In genomic region chr4:100191483-100191882, GRCm38 (mm10) we compare ENCODE assay signal across 14 mouse cellular contexts.
"Had no signal": no experiment of that assay in that cellular context is flagged by ENCODE, and none has a peak within 500 bp of the region (broad histone marks: within the 10 kb centered on the region; RNA-seq: fewer than 3 reads in every experiment).

No protein-coding gene starts in this region.

- DNase-seq: gastrocnemius, postnatal 14 days; gastrocnemius, postnatal 36 days; heart, adult 18-20 months; heart, postnatal 14 days; heart, postnatal 36 days; kidney, adult 11 months; kidney, adult 8-10 months; kidney, postnatal 10 days; kidney, postnatal 25 days; kidney, postnatal 4 days; liver; liver, embryonic 13.5 days had no signal

- ATAC-seq: hindbrain, postnatal 0 days; intestine, embryonic 16.5 days had no signal
